Mouse (Mus musculus) megakaryocyte, embryonic 14.5 days (primary cell): ENCODE measurements around the gene St6galnac3. TPM values are rescaled to one million over a fixed set of nuclear protein-coding genes. Genes with fewer than 3 reads are reported as not detected.
"Not testable (repeated sequence)": the region's sequence is repeated elsewhere in the genome, so short reads cannot be mapped to it uniquely, and the experiment has no call there.

Source experiments
- H3K27me3 ChIP-seq: replicated peaks from 2 replicates; pipeline ENCODE3; 2012; ENCODE audit warnings: inconsistent platforms
- H3K36me3 ChIP-seq: replicated peaks from 2 replicates; pipeline ENCODE3; 2012; ENCODE audit warnings: low read length, inconsistent platforms, mixed read lengths
- H3K4me1 ChIP-seq: 2 replicates; pipeline ENCODE4 v1.6.1; 2012; ENCODE audit warnings: inconsistent platforms
- H3K4me3 ChIP-seq: replicated peaks from 2 replicates; pipeline ENCODE3; 2012; ENCODE audit warnings: moderate library complexity, mild to moderate bottlenecking, inconsistent platforms
- H3K9me3 ChIP-seq: 2 replicates; pipeline ENCODE4 v1.6.1; 2012; ENCODE audit warnings: inconsistent platforms
- FLI1 ChIP-seq: IDR thresholded peaks from 2 replicates; pipeline ENCODE4 v1.6.1; 2012; ENCODE audit warnings: low read length, inconsistent platforms, mixed read lengths
- GATA1 ChIP-seq: IDR thresholded peaks from 3 replicates; pipeline ENCODE4 v1.6.1; 2012; ENCODE audit warnings: mixed read lengths, low read length, inconsistent platforms, borderline replicate concordance
- polyA plus RNA-seq: library from polyadenylated mRNA; stranded (reverse); fragments of >175 nt; gene quantifications from 2 replicates; pipeline ENCODE4 v1.2.3, GENCODE M21; 2012; ENCODE audit warnings: low replicate concordance; ENCODE audit not compliant: insufficient read depth

St6galnac3 gene
- polyA plus RNA-seq, 1 experiment = 0.04 TPM

DNA sequence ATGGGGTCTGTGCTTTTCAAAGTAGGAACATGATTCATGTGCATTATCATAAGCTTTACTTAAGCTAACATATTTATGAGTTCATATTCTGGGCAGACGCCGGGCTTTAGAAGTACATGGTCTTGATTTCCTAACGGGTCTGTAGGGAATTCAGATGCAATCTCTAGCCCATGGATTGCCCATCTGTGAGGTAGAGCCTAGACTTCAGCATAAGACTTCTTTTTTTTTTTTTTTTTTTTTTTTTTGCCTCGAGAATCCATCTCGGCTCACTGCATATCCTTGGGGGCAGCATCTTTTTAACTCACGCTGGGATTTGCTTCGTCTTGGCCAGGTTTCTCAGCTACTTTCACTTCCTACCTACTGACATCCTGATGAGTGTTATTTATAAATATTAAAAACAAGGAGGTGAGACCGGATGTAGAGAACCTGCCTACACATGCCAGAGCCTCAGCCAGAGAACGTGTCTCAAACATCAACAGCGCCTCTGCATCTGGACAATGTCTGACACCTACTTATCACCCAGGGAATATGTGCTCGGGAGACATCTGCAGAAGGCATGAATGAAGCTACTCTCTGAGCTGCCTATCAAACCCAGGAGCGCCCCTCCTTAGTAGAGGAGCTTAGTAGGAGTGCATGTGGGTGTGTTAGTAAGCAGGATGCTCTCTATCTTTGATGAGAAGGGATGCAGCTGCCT, 328.5 kb downstream of the St6galnac3 start:
- Histone ChIP-seq H3K4me1 (no peaks in the 10 kb centered on the region), H3K4me3 (no peak overlapping the region), H3K27me3 (no peaks in the 10 kb centered on the region), H3K9me3 (peaks cover 28% of the 10 kb centered on the region), H3K36me3 (no peaks in the 10 kb centered on the region)
- TF ChIP-seq GATA1 (no peak), FLI1 (no peak)

DNA sequence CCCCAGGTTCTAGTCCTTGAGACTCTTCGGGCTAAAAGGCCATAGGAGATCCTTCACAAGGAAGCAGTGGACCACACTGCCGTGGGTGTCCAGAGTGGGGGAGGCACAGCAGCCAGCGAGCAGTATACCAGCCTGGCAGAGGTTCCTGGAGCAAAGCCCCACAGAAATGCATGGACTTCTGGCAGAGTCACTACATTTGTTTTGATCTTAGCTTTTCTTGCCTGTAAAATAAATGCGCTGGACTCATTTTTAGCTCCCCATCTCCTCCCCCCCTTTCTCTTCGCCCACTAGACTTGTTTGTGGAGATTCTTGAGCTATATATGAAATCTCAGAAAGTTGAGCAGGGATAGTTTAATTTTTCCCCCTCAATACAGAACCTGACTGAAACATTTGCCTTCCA, 329.6 kb downstream of the St6galnac3 start:
- H3K9me3 ChIP-seq = peaks cover 29% of the 10 kb centered on the region
- H3K36me3 ChIP-seq = no peaks in the 10 kb centered on the region
- TF ChIP-seq FLI1 (no peak), GATA1 (no peak)
- no peaks in the 10 kb centered on the region for H3K27me3 ChIP-seq
- no peak overlapping the region for H3K4me3 ChIP-seq
- no peaks in the 10 kb centered on the region for H3K4me1 ChIP-seq

DNA sequence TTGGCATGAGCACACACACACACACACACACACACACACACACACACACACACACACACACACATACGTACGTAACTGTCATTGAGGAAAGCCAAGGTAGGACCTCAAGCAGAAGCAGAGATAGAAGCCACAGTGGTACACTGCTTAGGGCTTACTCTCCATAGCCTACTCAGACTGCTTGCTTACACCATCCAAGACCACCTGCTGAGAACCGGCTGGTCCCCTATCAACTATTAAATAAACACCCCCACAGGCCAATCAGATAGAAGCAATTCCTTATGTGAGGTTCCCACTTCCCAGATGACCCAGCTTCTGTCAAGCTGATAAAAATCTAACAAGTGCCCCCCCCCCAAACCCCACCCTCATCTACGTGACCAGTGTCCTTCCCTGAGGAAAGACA, 330.2 kb downstream of the St6galnac3 start:
- no peak overlapping the region for H3K4me3 ChIP-seq
- no peaks in the 10 kb centered on the region for H3K27me3 ChIP-seq
- H3K4me1 ChIP-seq = no peaks in the 10 kb centered on the region
- peaks cover 34% of the 10 kb centered on the region for H3K9me3 ChIP-seq
- H3K36me3 ChIP-seq = no peaks in the 10 kb centered on the region
- no peak for TF ChIP-seq FLI1
- TF ChIP-seq GATA1 = no peak

DNA sequence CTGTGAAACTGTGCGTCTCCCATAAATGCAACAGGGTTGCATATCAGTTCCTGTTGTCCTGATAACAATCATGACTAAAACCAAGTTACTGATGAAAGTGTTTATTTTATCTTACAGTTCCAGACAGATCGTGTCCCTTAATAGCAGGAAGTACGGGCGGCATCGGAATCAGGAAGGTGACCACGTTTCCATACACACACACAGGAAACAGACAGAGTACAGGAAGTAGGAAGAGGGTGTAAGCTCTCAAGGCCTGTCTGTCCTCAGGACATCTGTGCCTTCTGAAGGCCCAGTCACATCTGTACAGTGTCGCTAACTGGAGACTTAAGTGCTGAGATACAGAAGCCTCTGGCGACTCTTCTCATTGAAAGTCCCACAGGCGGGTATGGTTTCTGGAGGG, 330.8 kb downstream of the St6galnac3 start:
- Histone ChIP-seq H3K9me3 (peaks cover 35% of the 10 kb centered on the region), H3K27me3 (no peaks in the 10 kb centered on the region), H3K36me3 (no peaks in the 10 kb centered on the region), H3K4me3 (no peak overlapping the region), H3K4me1 (no peaks in the 10 kb centered on the region)
- no peak for TF ChIP-seq GATA1
- no peak for TF ChIP-seq FLI1

DNA sequence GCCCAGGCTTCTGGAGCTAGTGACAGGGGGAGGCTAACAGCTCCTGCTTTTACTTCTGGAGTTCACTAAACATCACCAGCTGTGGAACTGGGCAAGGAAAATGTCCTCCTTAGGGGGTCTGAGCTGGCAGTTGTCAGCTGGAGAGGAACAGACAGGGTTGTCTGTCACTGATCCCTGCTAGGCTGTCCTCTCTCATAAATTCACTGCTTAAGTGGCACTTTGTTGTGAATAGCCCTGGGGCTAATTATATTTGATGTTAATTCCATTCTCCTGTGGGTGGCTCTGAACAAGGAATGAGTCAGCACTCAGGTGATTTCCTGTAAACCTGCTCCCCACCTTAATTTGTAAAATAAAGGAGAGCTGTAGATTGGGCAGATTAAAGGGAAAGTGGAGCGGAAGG, 333.5 kb downstream of the St6galnac3 start:
- not testable (repeated sequence) for H3K4me1 ChIP-seq, H3K36me3 ChIP-seq, H3K4me3 ChIP-seq, H3K27me3 ChIP-seq
- H3K9me3 ChIP-seq = peaks cover 38% of the 10 kb centered on the region

DNA sequence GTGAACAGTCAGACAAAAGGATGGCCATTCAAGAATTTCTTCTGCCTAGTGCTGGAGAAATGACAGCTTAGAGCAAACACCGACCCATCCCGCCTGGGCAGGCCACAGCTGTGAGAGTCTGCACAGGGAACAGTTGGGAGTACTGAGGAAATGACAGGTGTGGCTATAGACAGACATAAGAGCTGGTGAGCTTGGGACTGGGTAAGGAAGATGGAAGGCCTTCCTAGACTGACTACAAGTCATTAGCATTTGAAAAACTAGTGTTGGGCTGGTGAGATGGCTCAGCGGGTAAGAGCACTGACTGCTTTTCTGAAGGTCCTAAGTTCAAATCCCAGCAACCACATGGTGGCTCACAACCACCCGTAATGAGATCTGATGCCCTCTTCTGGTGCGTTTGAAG, 340.3 kb downstream of the St6galnac3 start:
- H3K4me3 ChIP-seq, H3K36me3 ChIP-seq, H3K27me3 ChIP-seq, H3K4me1 ChIP-seq: not testable (repeated sequence)
- H3K9me3 ChIP-seq = peaks cover 40% of the 10 kb centered on the region

DNA sequence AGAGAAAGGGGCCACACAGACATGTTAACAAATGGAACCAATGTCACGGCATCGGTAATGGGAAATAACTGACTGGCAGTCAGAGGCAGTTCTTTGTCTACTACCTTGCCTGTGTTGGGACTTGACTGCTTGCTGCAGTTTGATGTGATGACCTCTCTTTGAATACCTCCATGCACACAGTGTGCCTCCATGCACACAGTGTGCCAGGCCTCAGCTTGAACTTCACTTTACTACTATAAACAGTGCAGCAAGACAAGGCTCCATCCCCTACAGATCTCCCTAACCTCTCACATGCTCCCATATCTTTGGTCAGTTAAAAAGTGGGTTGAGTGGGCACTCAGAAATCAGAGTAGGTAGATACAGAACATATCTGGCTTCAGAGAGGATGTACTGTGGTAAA, 341.3 kb downstream of the St6galnac3 start:
- TF ChIP-seq GATA1 (no peak), FLI1 (no peak)
- Histone ChIP-seq H3K27me3 (no peaks in the 10 kb centered on the region), H3K9me3 (peaks cover 34% of the 10 kb centered on the region), H3K4me3 (no peak overlapping the region), H3K36me3 (no peaks in the 10 kb centered on the region), H3K4me1 (no peaks in the 10 kb centered on the region)

DNA sequence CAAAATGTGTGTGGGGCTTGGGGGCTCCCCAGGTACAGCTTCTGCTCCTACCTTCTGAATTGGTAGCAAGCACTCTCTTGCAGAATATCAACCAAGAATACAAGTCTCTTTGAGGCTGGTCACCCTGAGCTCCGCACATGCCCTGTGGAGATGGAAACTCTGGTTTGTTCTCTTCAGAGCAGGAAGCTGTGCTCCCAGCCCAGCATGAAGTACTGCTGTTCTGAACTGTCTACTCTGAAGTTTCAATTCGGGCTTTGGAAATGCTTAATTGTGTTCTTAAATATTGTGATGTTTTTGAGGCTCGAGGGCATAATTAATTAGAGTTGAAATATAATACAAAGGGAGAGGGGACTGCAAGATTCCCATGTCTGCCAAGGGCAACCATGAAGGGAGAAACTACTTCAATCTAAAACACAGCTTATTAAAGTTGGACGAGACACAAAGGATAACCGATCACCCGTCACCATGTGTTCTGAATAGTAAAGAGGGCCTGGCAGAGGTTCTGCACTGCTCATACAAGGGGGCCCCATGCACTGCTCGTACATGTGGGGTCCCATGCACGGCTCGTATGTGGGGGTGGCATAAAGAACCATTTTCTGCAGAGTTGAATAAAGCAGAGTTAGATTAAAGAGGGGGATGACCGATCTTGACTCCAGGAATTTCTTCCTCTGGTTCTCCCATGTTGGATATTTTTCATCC, 359.8 kb downstream of the St6galnac3 start:
- Histone ChIP-seq H3K27me3 (no peaks in the 10 kb centered on the region), H3K36me3 (no peaks in the 10 kb centered on the region), H3K4me3 (no peak overlapping the region), H3K4me1 (no peaks in the 10 kb centered on the region), H3K9me3 (peaks cover 49% of the 10 kb centered on the region)
- TF ChIP-seq GATA1 = no peak
- no peak for TF ChIP-seq FLI1

DNA sequence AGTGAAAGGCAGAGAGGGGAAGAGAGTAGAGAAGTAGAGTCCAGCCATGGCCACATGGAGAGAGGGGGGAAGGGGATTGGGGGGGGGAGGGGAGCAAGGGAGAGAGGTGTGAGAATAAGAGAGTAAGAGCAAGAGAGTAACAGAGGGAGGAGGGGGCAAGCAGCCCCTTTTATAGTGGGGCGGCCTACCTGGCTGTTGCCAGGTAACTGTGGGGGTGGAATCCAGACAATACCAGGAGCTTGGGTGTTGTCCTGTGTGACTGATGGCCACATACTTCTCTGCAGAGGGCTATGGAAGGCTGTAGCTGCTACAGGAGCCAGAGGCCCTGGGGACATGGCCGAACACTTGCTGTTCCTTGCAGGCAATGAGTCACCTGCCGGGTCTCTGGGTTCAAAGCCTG, 360.6 kb downstream of the St6galnac3 start:
- Histone ChIP-seq H3K27me3 (no peaks in the 10 kb centered on the region), H3K9me3 (peaks cover 54% of the 10 kb centered on the region), H3K4me1 (no peaks in the 10 kb centered on the region), H3K36me3 (no peaks in the 10 kb centered on the region), H3K4me3 (no peak overlapping the region)
- no peak for TF ChIP-seq FLI1
- TF ChIP-seq GATA1 = no peak

DNA sequence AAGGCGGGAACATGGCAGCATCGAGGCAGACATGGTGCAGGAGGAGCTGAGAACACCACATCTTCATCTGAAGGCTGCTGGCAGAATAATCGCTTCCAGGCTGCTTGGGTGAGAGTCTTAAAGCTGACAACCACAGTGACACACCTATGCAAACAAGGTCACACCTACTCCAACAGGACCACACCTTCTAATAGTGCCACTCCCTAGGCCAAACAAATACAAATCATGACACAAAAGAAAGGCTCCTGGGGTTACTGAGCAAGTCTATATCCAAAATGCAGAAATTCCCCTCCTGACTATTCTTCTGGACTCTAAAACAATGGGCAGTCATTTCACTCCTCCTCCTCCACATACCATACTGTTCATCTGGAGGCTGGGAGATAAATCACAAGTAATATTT, 365.0 kb downstream of the St6galnac3 start:
- no peaks in the 10 kb centered on the region for H3K27me3 ChIP-seq
- TF ChIP-seq FLI1 (no peak), GATA1 (no peak)
- no peaks in the 10 kb centered on the region for H3K36me3 ChIP-seq
- peaks cover 38% of the 10 kb centered on the region for H3K9me3 ChIP-seq
- H3K4me3 ChIP-seq = no peak overlapping the region
- H3K4me1 ChIP-seq = no peaks in the 10 kb centered on the region

DNA sequence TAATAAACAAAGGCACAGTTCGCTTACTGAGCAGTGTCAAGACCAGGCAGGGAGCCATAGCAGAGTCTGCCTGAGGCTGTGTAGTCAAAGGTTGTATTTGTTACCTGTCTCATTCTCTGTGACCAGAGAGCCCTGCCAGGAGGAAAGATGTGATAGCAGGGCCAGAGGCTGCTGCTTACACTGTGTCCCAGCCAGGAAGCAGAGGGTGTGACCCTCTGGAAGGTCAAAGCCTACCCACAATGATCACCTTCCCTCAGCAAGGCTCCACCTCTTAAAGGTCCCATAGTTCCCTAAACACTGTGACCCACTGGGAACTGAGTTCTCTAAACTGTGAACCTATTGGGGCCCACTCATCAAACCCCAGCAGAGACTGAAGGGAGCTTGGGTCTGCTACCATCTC, 368.9 kb downstream of the St6galnac3 start:
- no peaks in the 10 kb centered on the region for H3K36me3 ChIP-seq
- H3K4me1 ChIP-seq = no peaks in the 10 kb centered on the region
- H3K27me3 ChIP-seq = no peaks in the 10 kb centered on the region
- H3K9me3 ChIP-seq = peaks cover 39% of the 10 kb centered on the region
- TF ChIP-seq GATA1 = no peak
- TF ChIP-seq FLI1 = no peak
- H3K4me3 ChIP-seq = no peak overlapping the region
